Mouse (Mus musculus) myocyte (in vitro differentiated cells): ENCODE measurements around the gene Lama4. TPM values are rescaled to one million over a fixed set of nuclear protein-coding genes. Genes with fewer than 3 reads are reported as not detected.

Experiments
- H3K27me3 ChIP-seq: one replicate; pipeline ENCODE4 v1.6.1; 2011; ENCODE audit not compliant: control insufficient read depth, insufficient read depth, insufficient read length
- H3K36me3 ChIP-seq: one replicate; pipeline ENCODE4 v1.6.1; 2011; ENCODE audit not compliant: control insufficient read depth, insufficient read depth
- H3K4me2 ChIP-seq: one replicate; pipeline ENCODE4 v1.6.1; 2011; ENCODE audit warnings: low read depth, control low read depth
- H3K4me3 ChIP-seq: one replicate; pipeline ENCODE4 v1.5.1; 2011; ENCODE audit warnings: mild to moderate bottlenecking, control low read depth, moderate library complexity
- H3K79me2 ChIP-seq: one replicate; pipeline ENCODE4 v1.6.1; 2011; ENCODE audit not compliant: control insufficient read depth, insufficient read depth
- H3ac ChIP-seq: one replicate; pipeline ENCODE4 v1.6.1; 2011; ENCODE audit not compliant: control insufficient read depth, insufficient read length
- CEBPB ChIP-seq: IDR thresholded peaks from 2 replicates; pipeline ENCODE4 v1.6.1; 2011; ENCODE audit warnings: mild to moderate bottlenecking, moderate library complexity; ENCODE audit not compliant: poor library complexity, insufficient read depth, severe bottlenecking
- E2F4 ChIP-seq: IDR thresholded peaks from one replicate; pipeline ENCODE4 v1.6.1; 2011; ENCODE audit warnings: mild to moderate bottlenecking, control low read depth, moderate library complexity; ENCODE audit not compliant: insufficient read depth
- MAX ChIP-seq: IDR thresholded peaks from one replicate; pipeline ENCODE4 v1.6.1; 2011; ENCODE audit warnings: low read depth, mild to moderate bottlenecking, control low read depth
- MYOD1 ChIP-seq, 3 experiments: IDR thresholded peaks; one replicate each; pipeline ENCODE4 v1.6.1; 2011; ENCODE audit warnings: control low read depth in 2 of 3, low read depth in 2 of 3, mild to moderate bottlenecking in 2 of 3, moderate library complexity in 1 of 3; ENCODE audit not compliant: insufficient read length in 2 of 3, control insufficient read depth in 1 of 3
- MYOG ChIP-seq, 3 experiments: IDR thresholded peaks; one replicate each; pipeline ENCODE4 v1.6.1; 2011; ENCODE audit warnings: control low read depth in 2 of 3, low read depth in 2 of 3, mild to moderate bottlenecking in 2 of 3; ENCODE audit not compliant: insufficient read length in 2 of 3, control insufficient read depth in 1 of 3, insufficient read depth in 1 of 3
- POLR2A ChIP-seq: IDR thresholded peaks from one replicate; pipeline ENCODE4 v1.6.1; 2011; ENCODE audit warnings: low read depth, mild to moderate bottlenecking, control low read depth, moderate library complexity; ENCODE audit not compliant: insufficient read length
- POLR2AphosphoS2 ChIP-seq: IDR thresholded peaks from one replicate; pipeline ENCODE4 v1.6.1; 2011; ENCODE audit warnings: low read depth, control low read depth; ENCODE audit not compliant: insufficient read length
- REST ChIP-seq: IDR thresholded peaks from one replicate; pipeline ENCODE4 v1.6.1; 2011; ENCODE audit warnings: mild to moderate bottlenecking, control low read depth, moderate library complexity; ENCODE audit not compliant: insufficient read depth, insufficient read length
- SRF ChIP-seq: IDR thresholded peaks from one replicate; pipeline ENCODE4 v1.6.1; 2011; ENCODE audit warnings: low read depth; ENCODE audit not compliant: control insufficient read depth, insufficient read length
- TCF12 ChIP-seq: IDR thresholded peaks from one replicate; pipeline ENCODE4 v1.6.1; 2011; ENCODE audit warnings: mild to moderate bottlenecking, control low read depth; ENCODE audit not compliant: poor library complexity, insufficient read depth, severe bottlenecking
- TCF3 ChIP-seq: IDR thresholded peaks from one replicate; pipeline ENCODE4 v1.6.1; 2011; ENCODE audit warnings: low read depth, control low read depth; ENCODE audit not compliant: insufficient read length
- USF1 ChIP-seq: IDR thresholded peaks from one replicate; pipeline ENCODE4 v1.6.1; 2011; ENCODE audit warnings: low read depth, mild to moderate bottlenecking, control low read depth, moderate library complexity
- polyA plus RNA-seq: library from polyadenylated mRNA; unstranded; fragments of >200 nt; fragmentation: generic; extraction: Trizol; gene quantifications from one replicate; pipeline ENCODE4 v1.2.1, GENCODE M21; 2012; ENCODE audit warnings: missing spikeins

Lama4 gene
- polyA plus RNA-seq, 1 experiment, result 0.16 TPM

GRCm38 (mm10) chr10:39023618-39024256 is 58.4 kb downstream of the Lama4 start:
- TF ChIP-seq CEBPB, result no peak
- TF ChIP-seq MAX, result no peak
- TF ChIP-seq MYOD1 (IDR thresholded peaks at IDR 0.05; ENCODE audit: control insufficient read depth in 1 of 3, insufficient read length in 2 of 3, low read depth in 2 of 3), result no peak
- TF ChIP-seq SRF, result no peak
- TF ChIP-seq POLR2A, result no peak
- no peak for TF ChIP-seq TCF3
- no peak for TF ChIP-seq REST
- TF ChIP-seq E2F4, result no peak
- TF ChIP-seq USF1, result no peak
- TF ChIP-seq MYOG (IDR thresholded peaks at IDR 0.05; ENCODE audit: control insufficient read depth in 1 of 3, insufficient read depth in 1 of 3, insufficient read length in 2 of 3, low read depth in 2 of 3), result no peak
- TF ChIP-seq POLR2AphosphoS2, result no peak
- no peak for TF ChIP-seq TCF12
- Histone ChIP-seq H3K79me2 (no peaks in the 10 kb centered on the region), H3ac (no peak overlapping the region), H3K27me3 (no peaks in the 10 kb centered on the region), H3K4me2 (no peak overlapping the region), H3K36me3 (no peaks in the 10 kb centered on the region), H3K4me3 (no peak overlapping the region)

GRCm38 (mm10) chr10:39026529-39026928 is 61.2 kb downstream of the Lama4 start:
- Histone ChIP-seq H3ac (no peak overlapping the region), H3K4me2 (no peak overlapping the region), H3K4me3 (no peak overlapping the region), H3K27me3 (no peaks in the 10 kb centered on the region), H3K79me2 (no peaks in the 10 kb centered on the region), H3K36me3 (no peaks in the 10 kb centered on the region)
- TF ChIP-seq TCF3 (no peak), MAX (no peak), MYOD1 (IDR thresholded peaks at IDR 0.05; ENCODE audit: control insufficient read depth in 1 of 3, insufficient read length in 2 of 3, low read depth in 2 of 3) (no peak), CEBPB (no peak), E2F4 (no peak), POLR2AphosphoS2 (no peak), TCF12 (no peak), USF1 (no peak), MYOG (IDR thresholded peaks at IDR 0.05; ENCODE audit: control insufficient read depth in 1 of 3, insufficient read depth in 1 of 3, insufficient read length in 2 of 3, low read depth in 2 of 3) (no peak), POLR2A (no peak), SRF (no peak), REST (no peak)

GRCm38 (mm10) chr10:39027058-39027457 is 61.7 kb downstream of the Lama4 start:
- no peaks in the 10 kb centered on the region for H3K27me3 ChIP-seq
- no peak overlapping the region for H3K4me3 ChIP-seq
- H3ac ChIP-seq, result no peak overlapping the region
- no peaks in the 10 kb centered on the region for H3K36me3 ChIP-seq
- no peak overlapping the region for H3K4me2 ChIP-seq
- no peaks in the 10 kb centered on the region for H3K79me2 ChIP-seq
- no peak for TF ChIP-seq MAX
- no peak for TF ChIP-seq MYOD1 (IDR thresholded peaks at IDR 0.05; ENCODE audit: control insufficient read depth in 1 of 3, insufficient read length in 2 of 3, low read depth in 2 of 3)
- no peak for TF ChIP-seq REST
- TF ChIP-seq SRF, result no peak
- TF ChIP-seq E2F4, result no peak
- TF ChIP-seq USF1, result no peak
- TF ChIP-seq MYOG (IDR thresholded peaks at IDR 0.05; ENCODE audit: control insufficient read depth in 1 of 3, insufficient read depth in 1 of 3, insufficient read length in 2 of 3, low read depth in 2 of 3), result no peak
- TF ChIP-seq TCF3, result no peak
- no peak for TF ChIP-seq CEBPB
- TF ChIP-seq POLR2A, result no peak
- TF ChIP-seq TCF12, result no peak
- TF ChIP-seq POLR2AphosphoS2, result no peak

GRCm38 (mm10) chr10:39028403-39028802 is 63.1 kb downstream of the Lama4 start:
- no peak overlapping the region for H3ac ChIP-seq
- H3K79me2 ChIP-seq, result no peaks in the 10 kb centered on the region
- H3K4me3 ChIP-seq, result no peak overlapping the region
- no peak overlapping the region for H3K4me2 ChIP-seq
- no peak for TF ChIP-seq USF1
- no peak for TF ChIP-seq MAX
- TF ChIP-seq REST, result no peak
- no peak for TF ChIP-seq E2F4
- no peak for TF ChIP-seq CEBPB
- no peak for TF ChIP-seq SRF
- no peak for TF ChIP-seq TCF12
- TF ChIP-seq MYOD1 (IDR thresholded peaks at IDR 0.05; ENCODE audit: control insufficient read depth in 1 of 3, insufficient read length in 2 of 3, low read depth in 2 of 3), result no peak
- no peak for TF ChIP-seq POLR2A
- TF ChIP-seq POLR2AphosphoS2, result no peak
- TF ChIP-seq MYOG (IDR thresholded peaks at IDR 0.05; ENCODE audit: control insufficient read depth in 1 of 3, insufficient read depth in 1 of 3, insufficient read length in 2 of 3, low read depth in 2 of 3), result no peak
- TF ChIP-seq TCF3, result no peak
- H3K36me3 ChIP-seq, result no peaks in the 10 kb centered on the region
- H3K27me3 ChIP-seq, result no peaks in the 10 kb centered on the region
